Mouse (Mus musculus) kidney, adult 9 months (tissue): ENCODE results near the gene Lamc1.

Source experiments
- DNase-seq: peaks from one replicate; pipeline ENCODE4 v3.0.0; 2022

The Lamc1 gene

GRCm38 (mm10) chr1:153296035-153296434 is 36.6 kb downstream of the Lamc1 start:
- no peak for DNase-seq

- no peak for DNase-seq
Observed at GRCm38 (mm10) chr1:153292892-153293291, 39.7 kb downstream of the Lamc1 start.

- DNase-seq, result peak; percentile 18
Observed at GRCm38 (mm10) chr1:153292202-153292601, 40.4 kb downstream of the Lamc1 start.

GRCm38 (mm10) chr1:153291416-153291815 is 41.2 kb downstream of the Lamc1 start:
- DNase-seq, result no peak

GRCm38 (mm10) chr1:153288010-153288409 is 44.6 kb downstream of the Lamc1 start:
- no peak for DNase-seq

- DNase-seq, result no peak
Observed at GRCm38 (mm10) chr1:153287443-153287842, 45.1 kb downstream of the Lamc1 start.

GRCm38 (mm10) chr1:153286216-153286615 is 46.4 kb downstream of the Lamc1 start:
- no peak for DNase-seq

GRCm38 (mm10) chr1:153285188-153285587 is 47.4 kb downstream of the Lamc1 start:
- DNase-seq, result no peak

GRCm38 (mm10) chr1:153282342-153282975 is 50.1 kb downstream of the Lamc1 start:
- DNase-seq, result no peak

- no peak for DNase-seq
Observed at GRCm38 (mm10) chr1:153281483-153281882, 51.1 kb downstream of the Lamc1 start.

- no peak for DNase-seq
Observed at GRCm38 (mm10) chr1:153280411-153280810, 52.2 kb downstream of the Lamc1 start.

- DNase-seq, result no peak
Observed at GRCm38 (mm10) chr1:153278028-153278613, 54.5 kb downstream of the Lamc1 start.

GRCm38 (mm10) chr1:153275466-153275865 is 57.1 kb downstream of the Lamc1 start:
- DNase-seq, result no peak

GRCm38 (mm10) chr1:153274611-153275010 is 58.0 kb downstream of the Lamc1 start:
- DNase-seq, result no peak

- DNase-seq, result no peak
Observed at GRCm38 (mm10) chr1:153273657-153274056, 58.9 kb downstream of the Lamc1 start.

- no peak for DNase-seq
Observed at GRCm38 (mm10) chr1:153270827-153271226, 61.8 kb downstream of the Lamc1 start.

GRCm38 (mm10) chr1:153269681-153270080 is 62.9 kb downstream of the Lamc1 start:
- no peak for DNase-seq

- DNase-seq, result no peak
Observed at GRCm38 (mm10) chr1:153268806-153269309, 63.7 kb downstream of the Lamc1 start.

- DNase-seq, result no peak
Observed at GRCm38 (mm10) chr1:153268306-153268705, 64.3 kb downstream of the Lamc1 start.

- DNase-seq, result no peak
Observed at GRCm38 (mm10) chr1:153267730-153268129, 64.9 kb downstream of the Lamc1 start.

- no peak for DNase-seq
Observed at GRCm38 (mm10) chr1:153266891-153267290, 65.7 kb downstream of the Lamc1 start.

- DNase-seq, result no peak
Observed at GRCm38 (mm10) chr1:153265579-153265978, 67.0 kb downstream of the Lamc1 start.

GRCm38 (mm10) chr1:153265066-153265465 is 67.5 kb downstream of the Lamc1 start:
- no peak for DNase-seq

GRCm38 (mm10) chr1:153259752-153260300 is 72.8 kb downstream of the Lamc1 start:
- DNase-seq, result no peak
